Mouse (Mus musculus): ENCODE measurements at regions not wholly inside any gene's neighbourhood (a gene's known extent, or its start where the extent isn't known, plus 50 kb on each side); places are given as distances from the start of the nearest gene placed in this dataset.

DNA sequence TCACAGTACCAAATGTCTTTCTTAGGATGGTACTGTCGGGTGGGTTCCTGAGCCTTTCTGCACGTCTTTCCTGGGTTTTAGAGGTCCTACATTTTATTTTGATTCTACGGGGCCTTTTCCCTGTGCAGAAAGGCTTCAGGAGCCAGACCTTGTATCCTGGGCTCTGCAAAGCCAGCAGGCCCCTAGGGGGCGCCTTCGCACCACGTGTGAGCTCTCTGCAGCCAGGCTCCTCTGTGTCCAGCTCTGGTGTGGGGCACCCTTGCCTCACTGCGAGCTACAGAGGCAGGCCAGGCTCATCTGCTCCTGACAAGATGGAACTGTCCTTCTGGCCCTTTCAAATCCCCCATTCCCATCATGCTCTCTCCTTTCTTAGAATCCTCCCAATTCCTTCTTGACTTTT, 53.3 kb upstream of the Usp3 start:
- peak; percentile 64 to 77 for DNase-seq (ENCODE audit: low spot score in 2 of 2)

DNA sequence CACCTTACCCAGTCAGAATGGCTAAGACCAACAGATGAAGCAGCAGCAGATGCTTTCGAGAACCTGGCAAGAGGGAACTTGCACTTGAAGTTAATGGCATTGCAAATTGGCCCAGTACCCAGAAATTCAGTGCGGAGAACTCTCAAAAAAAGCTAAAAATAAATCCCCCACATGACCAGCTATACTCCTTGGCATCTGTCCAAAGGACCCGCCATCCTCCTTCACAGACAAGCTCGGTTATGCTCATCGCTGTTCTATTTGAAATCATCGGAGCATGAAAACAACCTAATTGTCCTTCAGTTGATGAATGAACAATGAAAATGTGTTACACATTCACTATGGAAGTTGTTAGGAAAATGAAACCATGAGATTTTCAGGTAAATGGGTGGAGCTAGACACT, 58.4 kb upstream of the Usp3 start:
- DNase-seq (ENCODE audit: low spot score in 2 of 2), result no peak

DNA sequence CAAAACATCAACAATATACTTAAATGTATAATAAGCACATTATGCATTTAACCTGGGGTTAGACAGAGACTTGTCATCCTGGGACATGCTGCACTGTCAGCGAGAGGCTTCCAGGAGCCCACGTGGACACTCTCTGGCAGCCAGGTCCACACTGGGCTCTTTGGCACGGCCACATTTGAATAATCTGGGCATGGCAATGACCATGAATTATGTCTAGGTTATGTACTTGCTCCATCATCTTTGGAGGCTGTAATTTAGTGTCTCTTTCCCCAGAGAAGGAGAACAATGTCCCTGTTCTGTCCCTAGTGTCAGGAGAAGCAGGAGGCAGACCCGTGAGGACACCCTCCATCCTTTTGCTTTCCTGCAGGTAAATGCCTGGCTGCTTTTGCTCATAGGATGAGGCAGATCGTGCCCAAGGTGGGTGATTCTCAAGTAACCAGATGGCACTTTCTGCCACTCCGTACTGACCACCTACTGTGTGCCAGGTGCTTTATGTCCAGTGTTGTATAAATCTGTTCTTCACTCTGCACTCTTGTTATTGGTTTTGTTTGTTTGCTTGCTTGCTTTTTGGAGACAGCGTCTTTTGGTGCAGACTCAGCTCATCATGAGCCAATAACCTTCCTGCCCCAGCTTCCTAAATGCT, 56.2 kb upstream of the Car12 start:
- no peak for DNase-seq (ENCODE audit: low spot score in 2 of 2)

- no peak for DNase-seq (ENCODE audit: low spot score in 2 of 2)
These were observed 54.7 kb upstream of the Car12 start for GRCm38 (mm10) chr9:66658707-66659242.

- DNase-seq (ENCODE audit: low spot score in 2 of 2), result no peak
These were observed 53.6 kb upstream of the Car12 start for GRCm38 (mm10) chr9:66659781-66660445.

DNA sequence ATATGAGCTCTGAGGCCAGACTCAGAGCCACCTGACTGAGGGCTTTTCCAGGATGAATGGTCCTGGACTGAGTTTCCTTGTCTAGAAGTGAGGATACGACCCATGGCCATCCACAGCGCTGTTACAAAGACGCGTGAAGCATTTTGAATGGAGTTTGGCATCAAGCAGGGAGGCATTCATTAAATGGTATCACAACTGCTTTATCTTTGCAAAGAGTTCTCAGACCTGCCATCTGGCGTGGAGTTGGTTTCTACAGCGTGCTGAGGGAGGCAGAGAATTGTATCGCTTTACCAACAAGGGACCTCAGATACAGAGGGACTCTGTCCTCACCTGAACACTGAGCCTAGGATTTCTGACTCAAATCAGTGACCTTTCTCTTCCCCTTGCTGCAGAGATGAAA, 51.9 kb upstream of the Car12 start:
- no peak for DNase-seq (ENCODE audit: low spot score in 2 of 2)

DNA sequence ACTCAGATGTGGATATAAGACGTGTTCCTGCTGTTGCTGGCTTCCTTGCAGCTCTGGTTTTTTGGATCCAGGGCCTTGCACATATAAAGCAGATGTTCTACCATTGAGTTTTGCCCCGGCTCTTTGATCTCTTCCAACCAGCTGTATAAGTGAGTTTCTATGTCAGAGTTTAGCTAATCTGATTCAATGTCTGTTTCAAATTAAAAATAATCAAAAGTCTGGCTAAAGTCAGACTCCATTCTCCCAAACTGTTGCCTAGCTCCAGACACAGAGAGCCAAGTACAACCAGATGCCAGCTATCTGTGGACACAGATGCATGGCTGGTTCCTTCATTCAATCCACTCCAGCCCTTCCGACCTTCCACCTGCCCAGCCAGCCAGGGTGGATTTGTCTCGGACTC, 51.0 kb upstream of the Car12 start:
- DNase-seq (ENCODE audit: low spot score in 2 of 2), result no peak
